Mouse (Mus musculus) olfactory bulb, adult 2 months (tissue): ENCODE results near the gene T2. TPM values are rescaled to one million over a fixed set of nuclear protein-coding genes. Genes with fewer than 3 reads are reported as not detected.
A peak's percentile ranks its signal among the peaks of the same experiment; 100 is the strongest.
"Not testable (repeated sequence)": the region's sequence is repeated elsewhere in the genome, so short reads cannot be mapped to it uniquely, and the experiment has no call there.

ENCODE experiments used
- H3K27ac ChIP-seq: fragments of 200-500 bp; 2 replicates; pipeline ENCODE4 v1.5.1; 2012; ENCODE audit warnings: low read depth, low read length; ENCODE audit not compliant: insufficient read depth
- H3K4me1 ChIP-seq: fragments of 200-500 bp; 2 replicates; pipeline ENCODE4 v1.6.1; 2012; ENCODE audit warnings: low read length; ENCODE audit not compliant: control insufficient read depth, insufficient read depth
- H3K4me3 ChIP-seq: fragments of 200-500 bp; 2 replicates; pipeline ENCODE4 v1.5.1; 2012; ENCODE audit warnings: mild to moderate bottlenecking, low read depth, low read length, moderate library complexity; ENCODE audit not compliant: insufficient read depth
- CTCF ChIP-seq: fragments of 200-500 bp; IDR thresholded peaks from 2 replicates; pipeline ENCODE4 v1.5.1; 2012; ENCODE audit warnings: low read depth, mild to moderate bottlenecking, low read length, moderate library complexity; ENCODE audit not compliant: insufficient read depth
- POLR2A ChIP-seq: fragments of 200-500 bp; IDR thresholded peaks from 2 replicates; pipeline ENCODE4 v1.6.1; 2012; ENCODE audit warnings: mild to moderate bottlenecking, low read depth, low read length, moderate library complexity; ENCODE audit not compliant: insufficient read depth
- WGBS: fragments of 180-500 bp; shearing (Covaris S2); methylation state at CpG from one replicate; pipeline ENCODE4 v1.1.7; 2018; 5-methylcytosine and 5-hydroxymethylcytosine counted together
- polyA plus RNA-seq: library from polyadenylated mRNA; stranded (reverse); fragments of >200 nt; gene quantifications from 2 replicates; pipeline ENCODE4 v1.2.4, GENCODE M21; 2012; ENCODE audit warnings: low replicate concordance; ENCODE audit not compliant: missing spikeins, insufficient read depth, insufficient read length

T2 gene
- polyA plus RNA-seq, 1 experiment: not detected

GRCm38 (mm10) chr17:8385441-8385840, 29.6 kb downstream of the T2 start:
- Histone ChIP-seq H3K4me1 (peaks cover 9% of the 10 kb centered on the region), H3K4me3 (no peak overlapping the region), H3K27ac (no peak overlapping the region)
- WGBS: 95% methylated on average over 2 of the region's 2 CpGs
- TF ChIP-seq POLR2A: no peak
- no peak for TF ChIP-seq CTCF

GRCm38 (mm10) chr17:8388463-8388862, 32.7 kb downstream of the T2 start:
- Histone ChIP-seq H3K4me1 (peaks cover 9% of the 10 kb centered on the region), H3K4me3 (peak overlapping the region; percentile 52), H3K27ac (no peak overlapping the region)
- TF ChIP-seq POLR2A: no peak
- peak; percentile 45; the same call in 1 of the 2 replicates for TF ChIP-seq CTCF
- WGBS: 9% methylated on average over 13 of the region's 13 CpGs

GRCm38 (mm10) chr17:8388990-8389789, 33.4 kb downstream of the T2 start:
- TF ChIP-seq POLR2A (no peak), CTCF (no peak)
- 5% methylated on average over 28 of the region's 28 CpGs for WGBS
- Histone ChIP-seq H3K27ac (no peak overlapping the region), H3K4me3 (peak overlapping the region; percentile 52), H3K4me1 (peaks cover 9% of the 10 kb centered on the region)

- no peak overlapping the region for H3K27ac ChIP-seq
- H3K4me1 ChIP-seq: peaks cover 9% of the 10 kb centered on the region
- H3K4me3 ChIP-seq: no peak overlapping the region
- TF ChIP-seq POLR2A: no peak
- TF ChIP-seq CTCF: no peak
- 32% methylated on average over 10 of the region's 10 CpGs for WGBS
These were observed 34.0 kb downstream of the T2 start for GRCm38 (mm10) chr17:8389790-8390095.

GRCm38 (mm10) chr17:8390487-8390886, 34.7 kb downstream of the T2 start:
- TF ChIP-seq CTCF (no peak), POLR2A (no peak)
- Histone ChIP-seq H3K4me3 (no peak overlapping the region), H3K4me1 (peaks cover 9% of the 10 kb centered on the region), H3K27ac (no peak overlapping the region)
- 68% methylated on average over 4 of the region's 4 CpGs for WGBS

- Histone ChIP-seq H3K4me1 (no peaks in the 10 kb centered on the region), H3K4me3 (no peak overlapping the region), H3K27ac (no peak overlapping the region)
- 82% methylated on average over 4 of the region's 4 CpGs for WGBS
- TF ChIP-seq POLR2A: no peak
- TF ChIP-seq CTCF: no peak
These were observed 40.6 kb downstream of the T2 start for GRCm38 (mm10) chr17:8396371-8396770.

GRCm38 (mm10) chr17:8397946-8398345, 42.2 kb downstream of the T2 start:
- Histone ChIP-seq H3K4me1 (no peaks in the 10 kb centered on the region), H3K4me3 (no peak overlapping the region), H3K27ac (no peak overlapping the region)
- no peak for TF ChIP-seq POLR2A
- TF ChIP-seq CTCF: no peak
- 73% methylated on average over 2 of the region's 2 CpGs for WGBS

GRCm38 (mm10) chr17:8403932-8404331, 48.1 kb downstream of the T2 start:
- H3K4me3 ChIP-seq, H3K27ac ChIP-seq, H3K4me1 ChIP-seq: not testable (repeated sequence)
- 68% methylated on average over 8 of the region's 8 CpGs for WGBS

GRCm38 (mm10) chr17:8406285-8406684, 50.5 kb downstream of the T2 start:
- peaks cover 7% of the 10 kb centered on the region for H3K4me1 ChIP-seq
- TF ChIP-seq POLR2A: no peak
- no peak for TF ChIP-seq CTCF
- H3K27ac ChIP-seq: no peak overlapping the region
- WGBS: 66% methylated on average over 6 of the region's 6 CpGs
- no peak overlapping the region for H3K4me3 ChIP-seq

- not testable (repeated sequence) for H3K27ac ChIP-seq, H3K4me3 ChIP-seq, H3K4me1 ChIP-seq
- 62% methylated on average over 4 of the region's 4 CpGs for WGBS
These were observed 52.2 kb downstream of the T2 start for GRCm38 (mm10) chr17:8408002-8408401.
